Mouse (Mus musculus): ENCODE data around the gene Tmem131l.

DNA sequence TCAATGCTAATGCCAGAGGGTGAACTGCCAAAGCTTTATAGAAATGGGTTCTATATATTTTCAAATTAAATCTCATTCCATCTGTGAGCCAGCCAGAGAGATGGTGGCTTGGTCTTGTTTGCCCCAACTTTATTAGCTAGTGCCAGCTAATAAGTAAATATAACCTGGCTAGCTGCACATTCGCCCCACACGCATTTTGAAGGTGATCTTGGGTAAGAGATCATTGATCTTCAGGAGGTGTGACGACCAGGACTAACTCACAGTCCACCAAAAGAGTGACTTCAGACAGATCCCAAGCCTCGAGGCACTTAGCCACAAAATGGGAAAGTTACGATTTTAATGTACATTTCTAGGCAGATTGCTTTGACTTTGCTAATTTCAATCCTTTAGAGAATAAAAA is 21.0 kb upstream of the Tmem131l start:
- no peak for TF ChIP-seq CTCF (IDR thresholded peaks at IDR 0.05; ENCODE audit: borderline replicate concordance, insufficient read depth, low read depth, low read length)
- TF ChIP-seq POLR2A (IDR thresholded peaks at IDR 0.05; ENCODE audit: borderline replicate concordance, insufficient read depth, low read length), result no peak

Data from cerebellum, adult 2 months (tissue).